Comparison of ENCODE assay signal across 7 mouse cellular contexts in the genomic region with DNA sequence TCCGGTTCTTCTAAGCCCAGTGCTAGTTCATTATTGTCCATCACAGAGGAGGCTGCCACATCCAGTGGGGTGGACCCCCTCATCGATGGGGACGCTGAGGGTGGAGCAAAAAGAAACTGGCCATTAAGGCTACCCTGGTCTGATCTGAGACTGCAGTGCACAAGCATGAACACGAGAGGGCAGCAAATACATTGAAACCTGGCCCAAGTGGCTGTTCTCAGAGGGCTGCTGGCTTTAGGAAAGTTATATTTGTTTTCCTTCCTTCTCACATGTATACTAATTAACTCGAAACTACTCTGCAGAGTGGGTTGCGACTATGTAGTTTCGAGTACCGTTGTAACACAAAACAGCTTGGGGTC.
DNase-seq lines count a peak whose midpoint lies in the region; ATAC-seq and TF ChIP-seq lines count a peak whose summit lies in the region.

No protein-coding gene starts in this region.

- H3K4me2 ChIP-seq in lung, postnatal 0 days (replicated peaks; ENCODE audit: low read depth, low read length) = no peak overlapping the region

- WGBS in lung, postnatal 0 days = 10% methylated on average over 8 of the region's 8 CpGs

- no peak for TF ChIP-seq POLR2A in bone marrow macrophage, adult 2 months (IDR thresholded peaks at IDR 0.05; ENCODE audit: borderline replicate concordance, low read depth, low read length)
- no peak for TF ChIP-seq POLR2A in embryonic fibroblast, embryonic 13.5 days (IDR thresholded peaks at IDR 0.05; ENCODE audit: low read depth, low read length)

- no peaks in the 10 kb centered on the region for H3K9me3 ChIP-seq in lung, postnatal 0 days (ENCODE audit: low read length)

- no peak overlapping the region for H3K27ac ChIP-seq in bone marrow macrophage, adult 2 months (ENCODE audit: insufficient read depth, low read depth, low read length)
- no peak overlapping the region for H3K27ac ChIP-seq in embryonic fibroblast, embryonic 13.5 days (ENCODE audit: insufficient read depth, low read length)
- H3K27ac ChIP-seq in lung, postnatal 0 days (ENCODE audit: low read length) = no peak overlapping the region

- no peak for TF ChIP-seq EP300 in lung, postnatal 0 days (IDR thresholded peaks at IDR 0.05)

- no peaks in the 10 kb centered on the region for H3K36me3 ChIP-seq in lung, postnatal 0 days (ENCODE audit: insufficient read depth, low read length)

- H3K4me1 ChIP-seq in bone marrow macrophage, adult 2 months (ENCODE audit: control insufficient read depth, insufficient read depth, low read length) = no peaks in the 10 kb centered on the region
- no peaks in the 10 kb centered on the region for H3K4me1 ChIP-seq in embryonic fibroblast, embryonic 13.5 days (ENCODE audit: control insufficient read depth, insufficient read depth, low read length)
- no peaks in the 10 kb centered on the region for H3K4me1 ChIP-seq in lung, postnatal 0 days (ENCODE audit: insufficient read depth, low read depth, low read length)

- ATAC-seq in lung, postnatal 0 days = no peak

- no peak overlapping the region for H3K4me3 ChIP-seq in bone marrow macrophage, adult 2 months (ENCODE audit: insufficient read depth, low read length)
- no peak overlapping the region for H3K4me3 ChIP-seq in embryonic fibroblast, embryonic 13.5 days (ENCODE audit: insufficient read depth, low read length)
- no peak overlapping the region for H3K4me3 ChIP-seq in lung, postnatal 0 days (ENCODE audit: low read depth, low read length)

- no peak overlapping the region for H3K9ac ChIP-seq in lung, postnatal 0 days (replicated peaks; ENCODE audit: low read depth)

- intact Hi-C loops in heart, postnatal 14 days (cut with DNase I) = loop anchor here (2.0 to 5.0 kb wide), 3 partner anchors 432 to 632 kb away; no protein-coding TSS in a partner anchor

- no peaks in the 10 kb centered on the region for H3K27me3 ChIP-seq in lung, postnatal 0 days (replicated peaks; ENCODE audit: insufficient read depth, low read length)

- DNase-seq in MN1 (ENCODE audit: low spot score) = peak; percentile 39
- peak; percentile 39 to 71 for DNase-seq in heart, postnatal 14 days
- peak; percentile 45 to 75 for DNase-seq in kidney, postnatal 36 days
- peak; percentile 62 for DNase-seq in lung, postnatal 0 days (ENCODE audit: low spot score)
- DNase-seq in retina, embryonic 14.5 days (ENCODE audit: low spot score) = peak; percentile 87

- TF ChIP-seq CTCF in bone marrow macrophage, adult 2 months (IDR thresholded peaks at IDR 0.05; ENCODE audit: low read depth, low read length) = peak; percentile 72
- peak; percentile 77 for TF ChIP-seq CTCF in embryonic fibroblast, embryonic 13.5 days (IDR thresholded peaks at IDR 0.05; ENCODE audit: borderline replicate concordance, insufficient read depth, low read length)
- peak; percentile 90 for TF ChIP-seq CTCF in lung, postnatal 0 days (IDR thresholded peaks at IDR 0.05)
